Mouse (Mus musculus) neural tube, embryonic 14.5 days (tissue): ENCODE results near the gene Col6a1. TPM values are rescaled to one million over a fixed set of nuclear protein-coding genes. Genes with fewer than 3 reads are reported as not detected.

Experiments used
- ATAC-seq: fragments of 200-750 bp; cut with Nextera tagmentation; 2 replicates; pipeline ENCODE4 v1.8.0; 2017; ENCODE audit warnings: low read depth, mild to moderate bottlenecking, moderate TSS enrichment, moderate library complexity
- H3K27ac ChIP-seq: fragments of 300-500 bp; sonication (generic); 2 replicates; pipeline ENCODE4 v1.5.1; 2014; ENCODE audit warnings: low read depth, mild to moderate bottlenecking, control low read depth, low read length, moderate library complexity, mixed read lengths
- H3K27me3 ChIP-seq: fragments of 300-500 bp; sonication (generic); 2 replicates; pipeline ENCODE4 v1.6.1; 2014; ENCODE audit warnings: low read length; ENCODE audit not compliant: control insufficient read depth, insufficient read depth
- H3K36me3 ChIP-seq: fragments of 300-500 bp; sonication (generic); 2 replicates; pipeline ENCODE4 v1.6.1; 2014; ENCODE audit warnings: low read length, mixed read lengths; ENCODE audit not compliant: control insufficient read depth, insufficient read depth
- H3K4me1 ChIP-seq: fragments of 300-500 bp; sonication (generic); 2 replicates; pipeline ENCODE4 v1.6.1; 2014; ENCODE audit warnings: low read length; ENCODE audit not compliant: control insufficient read depth, insufficient read depth
- H3K4me2 ChIP-seq: fragments of 300-500 bp; sonication (generic); 2 replicates; pipeline ENCODE4 v1.6.1; 2014; ENCODE audit warnings: mild to moderate bottlenecking, low read depth, low read length, control low read depth
- H3K4me3 ChIP-seq: fragments of 300-500 bp; sonication (generic); 2 replicates; pipeline ENCODE4 v1.5.1; 2014; ENCODE audit warnings: low read depth, low read length, control low read depth, mixed read lengths
- H3K9ac ChIP-seq: fragments of 300-500 bp; sonication (generic); replicated peaks from 2 replicates; pipeline ENCODE4 v1.6.1; 2014; ENCODE audit warnings: low read depth, mild to moderate bottlenecking, control low read depth, low read length, mixed read lengths
- H3K9me3 ChIP-seq: fragments of 300-500 bp; sonication (generic); 2 replicates; pipeline ENCODE4 v1.6.1; 2016; ENCODE audit warnings: low read length; ENCODE audit not compliant: control insufficient read depth
- WGBS: fragments of 180-500 bp; shearing (Covaris S2); extraction: QIAGEN DNeasy Blood & Tissue Kit; methylation state at CpG from one replicate; pipeline ENCODE4 v1.1.7; 2014; 5-methylcytosine and 5-hydroxymethylcytosine counted together
- polyA plus RNA-seq: library from polyadenylated mRNA; unstranded; fragments of >200 nt; fragmentation: Nextera tagmentation; extraction: Ambion mirVana; gene quantifications from 2 replicates; pipeline ENCODE4 v1.2.1, GENCODE M21; 2014

Col6a1 gene
- polyA plus RNA-seq, 1 experiment from 2014 or later = 2.6 TPM

DNA sequence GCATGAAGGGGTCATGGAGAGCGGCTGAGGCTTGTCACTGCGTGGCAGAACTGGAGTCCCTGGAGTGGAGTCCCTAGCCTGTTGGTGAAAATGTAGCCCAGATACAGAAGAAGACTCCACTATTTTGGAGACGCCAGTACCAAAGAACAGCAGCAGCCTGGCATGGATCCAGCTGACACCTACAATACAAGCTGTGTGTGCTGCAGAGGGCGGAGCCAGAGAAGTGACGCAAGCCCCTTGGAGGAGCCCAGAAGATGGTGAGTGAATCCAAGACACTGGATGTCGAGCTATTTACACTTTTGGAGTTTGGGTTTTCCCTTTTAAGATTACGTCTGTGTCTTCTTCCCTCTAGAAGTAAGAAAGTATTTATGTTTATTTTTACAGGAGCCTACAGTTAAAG lies 47.8 kb downstream of the Col6a1 start:
- no peaks in the 10 kb centered on the region for H3K9me3 ChIP-seq
- no peak overlapping the region for H3K9ac ChIP-seq
- H3K4me3 ChIP-seq = no peak overlapping the region
- no peak for ATAC-seq
- H3K27ac ChIP-seq = no peak overlapping the region
- H3K4me1 ChIP-seq = no peaks in the 10 kb centered on the region
- H3K36me3 ChIP-seq = no peaks in the 10 kb centered on the region
- 66% methylated on average over 7 of the region's 7 CpGs for WGBS
- no peaks in the 10 kb centered on the region for H3K27me3 ChIP-seq
- no peak overlapping the region for H3K4me2 ChIP-seq

DNA sequence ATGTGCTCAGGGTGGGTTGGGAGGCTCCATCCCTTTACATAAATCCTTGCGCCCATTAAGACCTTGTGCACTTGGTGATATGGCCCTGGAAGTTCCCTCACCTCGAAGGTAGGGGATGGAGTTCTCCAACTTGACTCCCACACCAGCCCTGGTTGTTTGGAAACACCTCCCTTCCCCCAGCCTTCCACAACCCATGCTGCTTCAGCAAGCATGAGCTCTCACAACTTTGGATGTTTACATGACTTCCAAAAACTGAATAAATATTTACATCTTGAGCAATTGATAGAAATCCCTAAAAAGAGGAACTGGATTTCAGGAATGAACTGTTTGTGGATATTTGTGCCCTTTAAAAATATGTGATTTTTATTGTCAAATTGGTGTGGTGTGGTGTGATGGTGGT lies 50.7 kb downstream of the Col6a1 start:
- no peak overlapping the region for H3K4me3 ChIP-seq
- no peaks in the 10 kb centered on the region for H3K9me3 ChIP-seq
- H3K9ac ChIP-seq = no peak overlapping the region
- no peaks in the 10 kb centered on the region for H3K27me3 ChIP-seq
- WGBS = 95% methylated on average over 2 of the region's 2 CpGs
- H3K36me3 ChIP-seq = no peaks in the 10 kb centered on the region
- H3K4me2 ChIP-seq = no peak overlapping the region
- ATAC-seq = no peak
- H3K27ac ChIP-seq = no peak overlapping the region
- H3K4me1 ChIP-seq = no peaks in the 10 kb centered on the region

DNA sequence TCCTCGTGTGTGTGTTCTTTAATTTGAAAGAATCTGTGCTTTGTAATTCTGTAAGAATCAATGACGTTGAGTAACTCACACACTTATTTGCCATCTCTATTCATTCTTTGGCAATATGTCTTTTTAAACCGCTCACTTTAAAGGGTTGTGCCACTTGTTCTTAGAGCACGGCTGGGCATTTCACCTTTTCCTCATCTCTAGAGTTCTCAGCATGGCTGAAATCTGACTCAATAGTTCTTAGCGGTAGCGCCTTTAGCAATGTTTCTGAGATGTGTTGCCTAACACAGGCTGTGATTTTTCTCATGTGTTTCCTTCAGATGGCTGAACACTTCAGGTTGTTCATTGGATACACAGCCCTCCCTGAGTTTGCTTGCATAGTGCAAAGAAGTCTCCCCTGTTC lies 51.4 kb downstream of the Col6a1 start:
- 84% methylated on average over 6 of the region's 6 CpGs for WGBS
- Histone ChIP-seq H3K9ac (no peak overlapping the region), H3K4me1 (no peaks in the 10 kb centered on the region), H3K27ac (no peak overlapping the region), H3K36me3 (no peaks in the 10 kb centered on the region), H3K4me3 (no peak overlapping the region), H3K27me3 (no peaks in the 10 kb centered on the region), H3K4me2 (no peak overlapping the region), H3K9me3 (no peaks in the 10 kb centered on the region)
- no peak for ATAC-seq

DNA sequence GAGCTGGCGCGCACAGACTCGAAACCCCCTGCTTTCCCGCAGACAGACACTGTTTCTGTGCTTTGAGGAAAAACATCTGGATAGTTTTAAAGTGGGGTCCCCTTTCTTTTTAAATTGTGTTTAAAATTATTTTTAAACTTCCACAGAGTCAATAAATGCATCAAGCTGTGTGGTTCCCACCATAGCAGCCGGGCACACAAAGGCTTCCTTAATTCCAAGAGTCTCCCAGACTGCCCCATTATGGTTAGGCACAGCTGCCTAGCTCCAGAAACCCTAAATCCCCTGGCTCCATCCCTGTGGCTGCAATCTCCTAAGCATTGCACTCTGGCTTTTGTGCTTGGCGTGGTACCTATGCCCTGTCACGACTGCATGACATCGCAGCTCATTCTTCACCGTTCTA lies 54.0 kb downstream of the Col6a1 start:
- Histone ChIP-seq H3K4me3 (no peak overlapping the region), H3K27ac (no peak overlapping the region), H3K27me3 (no peaks in the 10 kb centered on the region), H3K9me3 (no peaks in the 10 kb centered on the region), H3K9ac (no peak overlapping the region), H3K4me1 (no peaks in the 10 kb centered on the region), H3K4me2 (no peak overlapping the region), H3K36me3 (no peaks in the 10 kb centered on the region)
- ATAC-seq = no peak
- 90% methylated on average over 9 of the region's 9 CpGs for WGBS

DNA sequence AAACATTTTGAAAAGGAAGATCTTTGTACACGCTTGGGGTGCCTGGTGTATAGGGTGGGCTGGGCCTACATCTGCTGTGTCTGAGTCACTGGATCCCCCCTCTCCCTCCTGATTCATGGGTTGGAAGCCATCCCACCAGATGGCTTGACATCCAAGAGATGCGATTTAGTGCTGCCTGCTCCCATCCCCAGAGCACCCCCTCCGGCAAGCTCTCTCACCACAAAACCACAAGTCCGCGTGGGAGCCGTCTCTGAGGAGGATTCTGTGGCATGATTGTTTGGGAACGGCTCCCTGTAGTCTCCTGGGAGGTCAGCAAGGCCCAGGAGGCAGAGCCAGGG lies 57.1 kb downstream of the Col6a1 start:
- H3K36me3 ChIP-seq = no peaks in the 10 kb centered on the region
- no peak overlapping the region for H3K27ac ChIP-seq
- no peaks in the 10 kb centered on the region for H3K4me1 ChIP-seq
- no peak overlapping the region for H3K4me3 ChIP-seq
- WGBS = 59% methylated on average over 7 of the region's 7 CpGs
- no peak; the same call in 1 of the 2 replicates for ATAC-seq
- H3K9ac ChIP-seq = no peak overlapping the region
- H3K27me3 ChIP-seq = no peaks in the 10 kb centered on the region
- no peak overlapping the region for H3K4me2 ChIP-seq
- peaks cover 3% of the 10 kb centered on the region; the same call in 1 of the 2 replicates for H3K9me3 ChIP-seq

DNA sequence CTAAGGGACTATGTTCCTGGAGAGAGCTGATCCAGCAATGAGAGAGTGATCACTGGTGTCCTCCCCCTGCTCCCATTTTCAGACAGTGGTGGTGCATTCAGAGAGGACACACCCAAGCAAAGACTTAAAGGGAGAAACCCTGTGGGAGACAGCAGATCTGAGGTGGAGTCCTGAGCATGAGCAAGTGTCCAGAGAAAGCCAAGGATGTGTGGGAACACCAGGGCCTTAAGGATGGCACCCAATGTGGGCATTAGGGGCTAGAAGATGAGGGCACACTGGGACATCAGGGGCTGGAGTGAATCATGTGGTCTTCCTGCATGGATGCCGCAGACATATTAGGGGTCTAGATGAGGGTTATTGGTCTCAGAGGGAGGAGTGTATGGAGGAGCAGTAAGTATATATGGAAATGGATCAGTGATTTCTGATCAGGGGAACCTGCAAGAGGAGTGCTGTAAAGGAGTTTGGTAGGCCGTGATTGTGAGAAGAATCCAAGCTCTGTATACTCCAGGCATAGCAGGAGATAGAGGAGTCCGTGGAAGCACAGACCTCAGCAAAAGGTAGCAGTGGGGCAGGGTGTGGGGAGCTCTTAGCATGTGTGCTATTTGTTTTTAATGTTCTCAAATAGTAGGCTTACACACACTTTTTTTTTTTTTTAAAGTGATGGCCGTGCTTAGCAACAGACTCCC lies 57.6 kb downstream of the Col6a1 start:
- ATAC-seq = no peak
- no peaks in the 10 kb centered on the region for H3K36me3 ChIP-seq
- H3K27ac ChIP-seq = no peak overlapping the region
- H3K27me3 ChIP-seq = no peaks in the 10 kb centered on the region
- no peak overlapping the region for H3K4me3 ChIP-seq
- H3K9me3 ChIP-seq = peaks cover 3% of the 10 kb centered on the region; the same call in 1 of the 2 replicates
- no peaks in the 10 kb centered on the region for H3K4me1 ChIP-seq
- no peak overlapping the region for H3K4me2 ChIP-seq
- H3K9ac ChIP-seq = no peak overlapping the region
- 93% methylated on average over 4 of the region's 4 CpGs for WGBS

DNA sequence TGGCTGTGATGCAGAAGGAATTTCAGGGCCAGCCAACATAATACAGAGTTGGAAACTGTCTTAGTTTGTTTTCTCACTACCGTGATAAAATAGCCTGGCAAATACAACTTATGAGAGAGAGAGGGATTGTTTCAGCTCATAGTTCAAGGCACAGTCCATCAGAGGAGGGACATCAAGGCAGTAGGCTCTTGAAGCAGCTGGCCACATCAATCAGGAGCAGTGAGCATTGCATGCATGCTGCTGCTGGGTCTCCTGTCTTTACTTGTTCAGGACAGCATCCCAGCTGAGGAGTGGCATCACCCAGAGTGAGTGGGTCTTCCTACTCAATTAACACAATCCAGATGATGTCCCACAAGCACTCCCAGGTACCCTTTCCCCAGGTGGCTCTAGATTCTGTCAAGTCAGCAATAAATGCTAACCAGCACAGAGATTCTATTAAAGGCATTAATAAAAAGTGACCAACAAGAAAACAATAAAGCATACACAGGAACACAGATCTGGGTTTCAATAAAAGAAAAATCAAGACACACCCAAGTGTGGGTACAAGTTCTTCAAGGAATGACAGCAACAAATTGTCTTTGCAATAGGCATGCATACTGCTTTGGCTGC lies 58.7 kb downstream of the Col6a1 start:
- Histone ChIP-seq H3K4me1 (no peaks in the 10 kb centered on the region), H3K4me3 (no peak overlapping the region), H3K9ac (no peak overlapping the region), H3K36me3 (no peaks in the 10 kb centered on the region), H3K4me2 (no peak overlapping the region), H3K9me3 (peaks cover 3% of the 10 kb centered on the region; the same call in 1 of the 2 replicates), H3K27me3 (no peaks in the 10 kb centered on the region), H3K27ac (no peak overlapping the region)
- no peak for ATAC-seq
- WGBS = 93% methylated on average over 1 of the region's 1 CpGs

DNA sequence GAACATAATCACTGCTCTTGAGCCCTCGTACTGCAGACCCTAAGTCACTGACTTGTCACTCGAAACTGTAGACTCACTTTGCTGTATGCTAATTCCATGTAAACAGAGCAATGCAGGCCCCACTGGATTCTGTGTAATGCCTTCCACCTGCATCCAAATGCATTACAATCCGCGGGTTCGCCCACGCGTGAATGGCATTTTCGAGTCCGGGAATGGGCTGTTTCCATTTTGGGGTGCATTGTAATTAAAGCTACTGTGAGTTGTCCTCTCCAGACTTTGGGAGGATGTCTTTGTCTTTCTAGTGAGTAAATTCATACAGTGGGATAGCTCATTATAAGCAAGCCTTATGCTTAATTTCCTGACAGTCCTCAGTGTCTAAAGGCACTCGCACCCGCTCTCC lies 60.4 kb downstream of the Col6a1 start:
- no peak overlapping the region for H3K4me2 ChIP-seq
- no peak overlapping the region for H3K27ac ChIP-seq
- H3K27me3 ChIP-seq = no peaks in the 10 kb centered on the region
- no peak for ATAC-seq
- 91% methylated on average over 11 of the region's 11 CpGs for WGBS
- H3K9ac ChIP-seq = no peak overlapping the region
- peaks cover 3% of the 10 kb centered on the region; the same call in 1 of the 2 replicates for H3K9me3 ChIP-seq
- no peak overlapping the region for H3K4me3 ChIP-seq
- H3K4me1 ChIP-seq = no peaks in the 10 kb centered on the region
- H3K36me3 ChIP-seq = no peaks in the 10 kb centered on the region

DNA sequence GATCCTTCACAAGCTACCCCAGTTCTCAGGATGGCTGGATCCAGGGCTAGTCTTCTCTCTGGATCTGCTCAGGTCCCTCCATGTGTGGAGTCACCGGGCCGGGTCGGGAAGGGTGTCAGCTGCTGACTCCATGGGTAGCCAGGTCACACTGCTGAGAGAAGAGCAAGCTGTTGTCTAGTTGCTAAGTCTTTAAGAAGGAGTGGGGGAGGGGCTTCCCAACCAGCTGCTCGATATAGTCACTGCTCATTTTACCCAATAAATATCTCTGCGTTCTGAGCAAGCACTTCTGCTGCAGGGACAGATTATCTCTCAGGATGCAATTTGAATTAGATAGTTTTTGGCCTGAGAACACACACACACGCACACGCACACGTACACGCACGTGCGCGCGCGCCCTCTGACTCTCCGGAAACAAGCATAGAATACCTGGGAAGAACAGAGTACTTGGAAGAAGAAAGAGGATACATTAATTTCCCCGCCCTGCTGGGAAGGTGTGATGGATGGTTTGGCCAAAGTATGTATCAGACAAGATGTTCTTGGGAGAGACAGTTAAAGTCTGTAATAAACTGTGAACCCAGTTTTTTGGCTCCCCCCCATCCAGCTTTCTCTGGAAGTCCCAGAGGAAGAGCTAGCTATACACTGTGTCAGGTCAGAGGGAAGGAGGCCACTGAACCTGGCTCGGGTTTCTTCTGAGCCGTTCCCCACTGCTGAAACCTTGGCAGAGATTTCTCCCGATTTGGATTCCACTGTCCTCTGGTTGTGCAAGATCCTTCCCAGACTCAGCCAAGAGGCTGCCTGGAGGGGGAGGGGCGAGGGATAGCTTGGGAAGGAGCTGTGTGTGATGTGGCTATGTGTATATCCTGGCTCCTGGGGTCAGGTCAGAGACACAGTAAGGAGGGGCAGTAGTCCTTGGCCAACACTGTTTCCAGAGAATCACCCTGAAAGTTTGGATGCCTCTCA lies 61.5 kb downstream of the Col6a1 start:
- WGBS = 83% methylated on average over 20 of the region's 20 CpGs
- Histone ChIP-seq H3K9ac (no peak overlapping the region), H3K4me3 (no peak overlapping the region), H3K27me3 (no peaks in the 10 kb centered on the region), H3K9me3 (peaks cover 3% of the 10 kb centered on the region; the same call in 1 of the 2 replicates), H3K27ac (no peak overlapping the region), H3K4me1 (no peaks in the 10 kb centered on the region), H3K36me3 (no peaks in the 10 kb centered on the region), H3K4me2 (no peak overlapping the region)
- ATAC-seq = no peak
